Mouse (Mus musculus): ENCODE results near the gene Fhit. TPM values are rescaled to one million over a fixed set of nuclear protein-coding genes. Genes with fewer than 3 reads are reported as not detected.

Gene Fhit
- total and polyA plus RNA-seq, 2 experiments from 2014 or later = 2.5 to 12.5 TPM

DNA sequence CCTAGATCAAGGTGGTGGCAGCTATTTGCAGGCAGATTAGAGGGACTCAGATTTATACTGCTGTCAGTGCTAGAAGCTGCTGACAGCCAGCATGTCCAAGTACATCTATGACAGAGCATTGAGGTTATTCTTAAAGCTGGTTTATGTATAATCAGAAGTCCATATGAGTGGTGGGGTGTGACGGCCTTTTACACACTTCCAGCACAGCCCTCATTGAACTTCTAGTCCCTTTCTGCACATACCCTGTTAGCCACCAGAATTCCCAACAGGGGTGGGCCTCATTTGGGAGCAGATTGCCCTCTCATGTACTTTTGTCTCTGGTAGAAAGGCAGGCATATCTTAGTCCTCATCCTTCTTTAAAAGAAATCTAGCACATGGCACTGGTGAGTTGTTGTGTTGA is 817.8 kb downstream of the Fhit start:
- Histone ChIP-seq H3K4me2 (ENCODE audit: low read depth, low read length) (no peak overlapping the region), H3K4me1 (ENCODE audit: insufficient read depth, low read length) (no peaks in the 10 kb centered on the region), H3K27ac (no peak overlapping the region), H3K27me3 (ENCODE audit: insufficient read depth, low read length) (no peaks in the 10 kb centered on the region), H3K4me3 (ENCODE audit: low read length) (no peak overlapping the region), H3K9me3 (ENCODE audit: low read length) (no peaks in the 10 kb centered on the region), H3K9ac (replicated peaks; ENCODE audit: low read length) (no peak overlapping the region), H3K36me3 (ENCODE audit: insufficient read depth, low read length) (no peaks in the 10 kb centered on the region)
- ATAC-seq (no peak), DNase-seq (ENCODE audit: low spot score) (no peak)
- 86% methylated on average over 1 of the region's 1 CpGs for WGBS
- no peak for TF ChIP-seq CTCF (IDR thresholded peaks at IDR 0.05; ENCODE audit: low read depth)

- Histone ChIP-seq H3K27ac (no peak overlapping the region), H3K9me3 (ENCODE audit: low read length) (no peaks in the 10 kb centered on the region), H3K4me3 (ENCODE audit: low read length) (no peak overlapping the region), H3K9ac (replicated peaks; ENCODE audit: low read length) (no peak overlapping the region), H3K36me3 (ENCODE audit: insufficient read depth, low read length) (no peaks in the 10 kb centered on the region), H3K4me1 (ENCODE audit: insufficient read depth, low read length) (no peaks in the 10 kb centered on the region), H3K27me3 (ENCODE audit: insufficient read depth, low read length) (no peaks in the 10 kb centered on the region), H3K4me2 (ENCODE audit: low read depth, low read length) (no peak overlapping the region)
- WGBS = 83% methylated on average over 3 of the region's 3 CpGs
- ATAC-seq = no peak
- no peak for TF ChIP-seq CTCF (IDR thresholded peaks at IDR 0.05; ENCODE audit: low read depth)
- DNase-seq (ENCODE audit: low spot score) = no peak
Measured at GRCm38 (mm10) chr14:10316764-10317163, 845.1 kb downstream of the Fhit start.

DNA sequence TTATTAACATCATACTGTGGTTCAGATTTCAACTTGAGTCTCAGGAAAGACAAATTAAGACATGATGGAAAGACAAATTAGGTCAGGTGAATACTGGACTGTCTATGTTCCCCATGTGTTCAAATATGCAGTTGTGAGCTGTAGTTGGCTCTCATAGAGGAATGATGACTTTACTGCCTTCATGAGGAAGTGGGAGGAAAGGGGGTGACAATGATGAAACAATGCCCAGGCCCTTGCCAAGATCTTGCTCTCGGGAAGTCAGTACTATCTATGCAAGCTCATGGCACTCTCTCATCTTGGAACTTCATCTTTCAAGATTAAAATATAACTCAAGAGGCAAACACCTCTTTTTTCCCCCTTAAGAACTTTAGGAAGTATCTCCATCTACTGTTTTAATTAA is 849.6 kb downstream of the Fhit start:
- Histone ChIP-seq H3K9ac (replicated peaks; ENCODE audit: low read length) (no peak overlapping the region), H3K4me1 (ENCODE audit: insufficient read depth, low read length) (no peaks in the 10 kb centered on the region), H3K4me2 (ENCODE audit: low read depth, low read length) (no peak overlapping the region), H3K36me3 (ENCODE audit: insufficient read depth, low read length) (no peaks in the 10 kb centered on the region), H3K4me3 (ENCODE audit: low read length) (no peak overlapping the region), H3K27me3 (ENCODE audit: insufficient read depth, low read length) (no peaks in the 10 kb centered on the region), H3K9me3 (ENCODE audit: low read length) (no peaks in the 10 kb centered on the region), H3K27ac (no peak overlapping the region)
- DNase-seq (ENCODE audit: low spot score) (no peak), ATAC-seq (no peak)
- TF ChIP-seq CTCF (IDR thresholded peaks at IDR 0.05; ENCODE audit: low read depth) = no peak
- 85% methylated on average over 1 of the region's 1 CpGs for WGBS

DNA sequence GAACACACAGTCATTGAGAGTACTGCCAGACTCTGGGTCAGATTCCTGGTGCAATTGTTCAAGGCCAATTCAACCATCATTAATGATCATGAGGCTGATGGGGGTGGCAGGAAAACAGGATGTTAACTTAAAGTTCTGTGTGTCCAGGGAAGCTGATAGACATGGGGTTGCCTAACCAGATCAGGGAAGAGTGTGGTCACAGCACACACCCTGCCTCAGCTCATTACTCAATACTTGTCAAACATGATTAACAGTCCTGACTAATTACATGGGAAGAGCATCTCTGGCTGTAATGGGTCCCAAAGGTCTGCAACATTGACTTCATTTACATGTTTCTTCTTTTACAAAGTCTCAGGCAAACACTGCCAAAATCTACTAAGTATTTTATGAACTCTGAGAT is 856.5 kb downstream of the Fhit start:
- TF ChIP-seq CTCF (IDR thresholded peaks at IDR 0.05; ENCODE audit: low read depth) = no peak

DNA sequence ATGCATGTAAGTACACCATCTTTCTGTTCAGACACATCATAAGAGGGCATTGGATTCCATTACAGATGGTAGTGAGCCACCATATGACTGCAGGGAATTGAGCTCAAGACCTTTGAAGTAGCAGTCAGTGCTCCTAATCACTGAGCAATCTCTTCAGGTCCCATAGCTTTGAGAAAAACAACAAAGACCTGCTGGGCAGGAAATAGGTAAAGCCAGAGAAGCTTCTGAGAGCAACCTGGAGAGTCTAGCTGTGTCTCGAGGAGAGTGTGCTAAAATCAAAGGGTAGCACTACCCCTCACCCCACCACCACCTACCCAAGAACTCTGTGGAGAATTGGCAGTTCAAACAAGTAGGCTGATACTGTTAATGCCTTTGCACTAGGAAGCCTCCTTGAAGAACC is 860.3 kb downstream of the Fhit start:
- no peak overlapping the region for H3K4me3 ChIP-seq (ENCODE audit: low read length)
- DNase-seq (ENCODE audit: low spot score) (no peak), ATAC-seq (no peak)
- H3K9me3 ChIP-seq (ENCODE audit: low read length) = no peaks in the 10 kb centered on the region
- no peak for TF ChIP-seq CTCF (IDR thresholded peaks at IDR 0.05; ENCODE audit: low read depth)
- H3K4me2 ChIP-seq (ENCODE audit: low read depth, low read length) = no peak overlapping the region
- no peaks in the 10 kb centered on the region for H3K36me3 ChIP-seq (ENCODE audit: insufficient read depth, low read length)
- H3K27ac ChIP-seq = no peak overlapping the region
- H3K4me1 ChIP-seq (ENCODE audit: insufficient read depth, low read length) = no peaks in the 10 kb centered on the region
- no peaks in the 10 kb centered on the region for H3K27me3 ChIP-seq (ENCODE audit: insufficient read depth, low read length)
- WGBS = 81% methylated on average over 1 of the region's 1 CpGs
- H3K9ac ChIP-seq (replicated peaks; ENCODE audit: low read length) = no peak overlapping the region

More for the DNA sequence above, 856.5 kb downstream of the Fhit start:
- no peaks in the 10 kb centered on the region for H3K27me3 ChIP-seq (ENCODE audit: insufficient read depth, low read length)
- H3K36me3 ChIP-seq (ENCODE audit: insufficient read depth, low read length) = no peaks in the 10 kb centered on the region
- H3K27ac ChIP-seq = no peak overlapping the region
- H3K4me3 ChIP-seq (ENCODE audit: low read length) = no peak overlapping the region
- no peaks in the 10 kb centered on the region for H3K4me1 ChIP-seq (ENCODE audit: insufficient read depth, low read length)
- no peaks in the 10 kb centered on the region for H3K9me3 ChIP-seq (ENCODE audit: low read length)
- DNase-seq (ENCODE audit: low spot score) (no peak), ATAC-seq (no peak)
- no peak overlapping the region for H3K9ac ChIP-seq (replicated peaks; ENCODE audit: low read length)
- no peak overlapping the region for H3K4me2 ChIP-seq (ENCODE audit: low read depth, low read length)

DNA sequence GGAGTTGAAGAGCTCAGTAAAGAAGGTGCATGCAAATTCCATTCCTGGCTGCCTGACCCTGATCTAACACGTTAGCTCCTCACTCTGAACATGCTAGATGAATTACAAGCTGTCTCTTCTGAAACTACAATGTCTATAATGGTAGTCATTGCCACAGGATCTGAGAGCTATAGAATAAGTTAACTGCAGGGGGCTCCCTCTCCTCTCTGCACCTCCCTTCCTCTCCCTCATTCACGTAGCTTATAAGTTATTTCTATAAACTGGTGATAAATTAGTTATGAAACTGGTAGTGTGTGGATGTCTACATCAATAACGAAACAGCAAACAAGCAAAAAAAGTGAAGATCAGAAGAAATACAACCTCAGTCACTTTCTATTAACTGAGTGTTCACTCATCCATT is 860.9 kb downstream of the Fhit start:
- no peak overlapping the region for H3K4me3 ChIP-seq (ENCODE audit: low read length)
- H3K27ac ChIP-seq = no peak overlapping the region
- no peaks in the 10 kb centered on the region for H3K36me3 ChIP-seq (ENCODE audit: insufficient read depth, low read length)
- DNase-seq (ENCODE audit: low spot score) (no peak), ATAC-seq (no peak)
- TF ChIP-seq CTCF (IDR thresholded peaks at IDR 0.05; ENCODE audit: low read depth) = no peak
- no peaks in the 10 kb centered on the region for H3K27me3 ChIP-seq (ENCODE audit: insufficient read depth, low read length)
- no peak overlapping the region for H3K4me2 ChIP-seq (ENCODE audit: low read depth, low read length)
- 75% methylated on average over 3 of the region's 3 CpGs for WGBS
- H3K4me1 ChIP-seq (ENCODE audit: insufficient read depth, low read length) = no peaks in the 10 kb centered on the region
- H3K9ac ChIP-seq (replicated peaks; ENCODE audit: low read length) = no peak overlapping the region
- no peaks in the 10 kb centered on the region for H3K9me3 ChIP-seq (ENCODE audit: low read length)

- Histone ChIP-seq H3K27ac (no peak overlapping the region), H3K9ac (replicated peaks; ENCODE audit: low read length) (no peak overlapping the region), H3K9me3 (ENCODE audit: low read length) (no peaks in the 10 kb centered on the region), H3K4me1 (ENCODE audit: insufficient read depth, low read length) (no peaks in the 10 kb centered on the region), H3K4me3 (ENCODE audit: low read length) (no peak overlapping the region), H3K36me3 (ENCODE audit: insufficient read depth, low read length) (no peaks in the 10 kb centered on the region), H3K27me3 (ENCODE audit: insufficient read depth, low read length) (no peaks in the 10 kb centered on the region), H3K4me2 (ENCODE audit: low read depth, low read length) (no peak overlapping the region)
- DNase-seq (ENCODE audit: low spot score) (peak; percentile 32), ATAC-seq (no peak)
- WGBS = 24% methylated on average over 2 of the region's 2 CpGs
- no peak for TF ChIP-seq CTCF (IDR thresholded peaks at IDR 0.05; ENCODE audit: low read depth)
Measured at GRCm38 (mm10) chr14:10299030-10299429, 862.8 kb downstream of the Fhit start.

All from hindbrain, postnatal 0 days (tissue).